Mouse (Mus musculus) Patski (cell line): Measurements from ENCODE around the gene Hcn1. TPM values are rescaled to one million over a fixed set of nuclear protein-coding genes. Genes with fewer than 3 reads are reported as not detected.

Experiments used
- ATAC-seq: fragments of 100-300 bp; one replicate; pipeline ENCODE4 v1.8.0; 2021
- CTCF ChIA-PET: fragments of 350-600 bp; sonication (Branson Sonifier 250); formaldehyde crosslinking; loops from one replicate; lab custom pipeline; 2022; ENCODE audit warnings: inconsistent platforms; lab: Charles Lee
- POLR2A ChIA-PET: fragments of 350-600 bp; sonication (Branson Sonifier 250); formaldehyde crosslinking; loops from one replicate; lab custom pipeline; 2022; ENCODE audit warnings: antibody characterized with exemption, inconsistent platforms; lab: Charles Lee
- DNase-seq: peaks from one replicate; pipeline ENCODE4 v3.0.0-alpha.2; 2011; ENCODE audit warnings: low read depth, low spot score
- H3K27me3 ChIP-seq: fragments of 371-371 bp; one replicate; pipeline ENCODE4 v1.5.1; 2021
- CTCF ChIP-seq: fragments of 100-300 bp; IDR thresholded peaks from one replicate; pipeline ENCODE4 v1.5.1; 2021
- in situ Hi-C: fragments of 300-500 bp; cut with MboI; formaldehyde crosslinking; loops from 3 replicates; pipeline ENCODE4 v1.11.1; 2018; ENCODE audit warnings: low pct_unique_long_range_greater_than_20kb, mixed read lengths
- polyA plus RNA-seq: library from polyadenylated mRNA; unstranded; gene quantifications from one replicate; pipeline ENCODE4 v1.2.3, GENCODE M21; 2021

Hcn1 gene
- polyA plus RNA-seq, 1 experiment from 2014 or later, result 0.01 TPM

DNA sequence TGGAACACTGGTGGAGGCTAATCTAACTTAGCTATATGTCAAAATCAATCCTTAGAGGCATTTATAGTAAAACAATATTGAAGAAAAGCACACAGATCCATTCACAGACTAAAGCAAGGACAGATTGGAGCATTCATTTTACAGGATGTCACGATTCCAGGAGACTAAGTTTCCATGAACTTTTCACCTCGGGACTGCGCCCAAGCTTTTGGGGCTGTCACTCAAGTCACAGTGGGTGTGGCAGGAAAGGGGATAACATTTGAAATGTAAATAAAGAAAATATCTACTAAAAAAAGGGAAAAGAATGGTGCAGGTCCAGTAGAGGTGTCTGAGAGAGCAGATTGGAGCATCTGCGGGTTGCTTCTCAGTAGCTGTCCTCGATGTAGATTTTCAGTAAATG lies 421.3 kb downstream of the Hcn1 start:
- CTCF ChIA-PET, result interaction anchor here (1.1 kb wide), 1 partner anchor 11 kb away, joined by 4 read pairs; no protein-coding TSS in a partner anchor
- in situ Hi-C loops, result no loop called here
- POLR2A ChIA-PET, result no interaction called here
- no peak for ATAC-seq
- no peaks in the 10 kb centered on the region for H3K27me3 ChIP-seq
- DNase-seq, result no peak
- TF ChIP-seq CTCF, result no peak

GRCm38 (mm10) chr13:118026510-118026909 lies 424.4 kb downstream of the Hcn1 start:
- no peaks in the 10 kb centered on the region for H3K27me3 ChIP-seq
- in situ Hi-C loops, result no loop called here
- TF ChIP-seq CTCF, result no peak
- DNase-seq (no peak), ATAC-seq (no peak)
- ChIA-PET POLR2A (no interaction called here), CTCF (interaction anchor here (1.3 kb wide), 1 partner anchor 64 kb away, joined by 4 read pairs; no protein-coding TSS in a partner anchor)

DNA sequence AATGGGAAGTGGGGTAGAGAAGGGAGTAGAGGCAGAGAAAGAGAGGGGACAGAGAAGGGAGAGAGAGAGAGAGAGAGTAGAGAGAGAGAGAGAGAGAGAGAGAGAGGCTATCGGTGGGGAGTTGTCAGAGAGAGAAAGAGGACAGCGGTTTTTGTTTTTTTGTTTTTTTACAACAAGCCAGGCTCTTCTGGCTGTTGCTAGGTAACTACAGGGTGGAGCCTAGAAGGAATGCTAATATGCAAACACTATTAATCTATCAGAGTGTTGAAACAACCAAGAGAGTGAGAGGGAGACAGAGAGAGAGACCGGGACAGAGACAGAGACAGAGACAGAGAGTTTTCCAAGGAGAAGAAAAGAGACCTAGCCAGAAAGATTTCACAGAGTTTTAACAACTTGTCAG lies 425.7 kb downstream of the Hcn1 start:
- TF ChIP-seq CTCF, result no peak
- ChIA-PET POLR2A (no interaction called here), CTCF (no interaction called here)
- in situ Hi-C loops, result no loop called here
- H3K27me3 ChIP-seq, result no peaks in the 10 kb centered on the region
- ATAC-seq, result no peak
- DNase-seq, result no peak

DNA sequence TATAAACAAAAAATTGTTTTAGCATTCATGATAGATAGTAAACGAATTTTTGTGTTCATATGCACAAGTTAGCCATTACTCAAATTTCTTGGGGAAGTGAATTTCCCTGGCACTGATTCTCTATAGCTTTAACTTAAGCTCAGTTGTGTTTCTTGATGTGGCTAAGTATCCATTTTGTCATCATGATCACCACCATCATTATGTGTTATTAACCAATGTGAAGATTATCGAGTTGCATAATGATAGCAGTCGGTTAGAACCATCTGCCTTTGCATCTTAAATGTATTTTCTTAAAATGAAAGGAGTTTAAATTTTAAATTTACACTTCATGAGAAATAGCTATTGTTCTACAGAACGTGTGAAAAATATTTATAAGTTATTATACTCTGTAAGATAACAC lies 426.5 kb downstream of the Hcn1 start:
- H3K27me3 ChIP-seq, result no peaks in the 10 kb centered on the region
- ChIA-PET POLR2A (interaction anchor here (0.6 kb wide), 1 partner anchor 48 kb away, joined by 4 read pairs; no protein-coding TSS in a partner anchor), CTCF (no interaction called here)
- no peak for TF ChIP-seq CTCF
- no peak for ATAC-seq
- in situ Hi-C loops, result no loop called here
- DNase-seq, result no peak

DNA sequence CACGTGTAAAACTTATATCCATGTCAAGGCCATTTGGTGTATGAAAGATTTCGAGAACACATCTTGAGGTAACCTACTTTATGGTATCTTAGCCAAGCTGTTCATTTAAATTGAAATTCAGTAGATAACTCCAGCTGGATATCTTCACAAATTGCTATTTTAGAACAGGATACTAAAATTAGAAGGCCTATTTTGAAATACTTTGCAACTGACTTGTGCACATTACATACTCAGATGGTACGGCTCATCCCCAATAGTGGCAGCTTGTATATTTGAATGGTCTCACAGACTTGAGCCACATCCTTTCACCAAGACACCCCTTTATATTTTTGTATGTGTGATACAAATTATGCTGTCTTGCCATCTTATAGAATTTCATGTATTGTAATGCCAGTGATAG lies 427.5 kb downstream of the Hcn1 start:
- in situ Hi-C loops, result no loop called here
- ATAC-seq (no peak), DNase-seq (no peak)
- no peak for TF ChIP-seq CTCF
- no peaks in the 10 kb centered on the region for H3K27me3 ChIP-seq
- ChIA-PET CTCF (no interaction called here), POLR2A (no interaction called here)

- ATAC-seq (no peak), DNase-seq (no peak)
- no peaks in the 10 kb centered on the region for H3K27me3 ChIP-seq
- in situ Hi-C loops, result no loop called here
- ChIA-PET CTCF (no interaction called here), POLR2A (no interaction called here)
- TF ChIP-seq CTCF, result no peak
Observed at GRCm38 (mm10) chr13:118035598-118035997, 433.5 kb downstream of the Hcn1 start.
